Mouse (Mus musculus) testis, postnatal 14 days (tissue): ENCODE data around the gene Ryr1.

Source experiments
- DNase-seq: peaks from one replicate; pipeline ENCODE4 v3.0.0; 2021; ENCODE audit warnings: low spot score

Gene Ryr1

GRCm38 (mm10) chr7:29124970-29125369 is at the start of gene Ryr1:
Ryr1 (minus strand) TSS chr7:29125179.
- DNase-seq, result peak; percentile 53

- DNase-seq, result no peak
Measured at GRCm38 (mm10) chr7:29172390-29173016, 47.5 kb upstream of the Ryr1 start.

- DNase-seq, result no peak
Measured at GRCm38 (mm10) chr7:29171562-29172097, 46.7 kb upstream of the Ryr1 start.

GRCm38 (mm10) chr7:29170755-29171561 is 46.0 kb upstream of the Ryr1 start:
- no peak for DNase-seq

GRCm38 (mm10) chr7:29170066-29170754 is 45.2 kb upstream of the Ryr1 start, which contains the start of the genes Ggn and Spred3:
Ggn (plus strand) TSS chr7:29170210.
Spred3 (minus strand) TSS chr7:29170411.
- DNase-seq, result peak; percentile 71

- DNase-seq, result peak; percentile 83
Measured at GRCm38 (mm10) chr7:29169231-29170065, 44.5 kb upstream of the Ryr1 start.

GRCm38 (mm10) chr7:29168791-29169230 is 43.8 kb upstream of the Ryr1 start:
- peak; percentile 44 for DNase-seq

- DNase-seq, result no peak
Measured at GRCm38 (mm10) chr7:29168121-29168695, 43.2 kb upstream of the Ryr1 start.

- no peak for DNase-seq
Measured at GRCm38 (mm10) chr7:29167656-29168055, 42.7 kb upstream of the Ryr1 start.

- DNase-seq, result no peak
Measured at GRCm38 (mm10) chr7:29162750-29163525, 38.0 kb upstream of the Ryr1 start.

GRCm38 (mm10) chr7:29162294-29162693 is 37.3 kb upstream of the Ryr1 start:
- DNase-seq, result no peak

GRCm38 (mm10) chr7:29158264-29158663 is 33.3 kb upstream of the Ryr1 start:
- DNase-seq, result no peak

- peak; percentile 84 for DNase-seq
Measured at GRCm38 (mm10) chr7:29155838-29156782, 31.1 kb upstream of the Ryr1 start, which contains the start of gene Fam98c. Fam98c (minus strand) TSS chr7:29156234.

- DNase-seq, result peak; percentile 83
Measured at GRCm38 (mm10) chr7:29155196-29155837, 30.3 kb upstream of the Ryr1 start.

GRCm38 (mm10) chr7:29154018-29154720 is 29.2 kb upstream of the Ryr1 start:
- DNase-seq, result no peak

- DNase-seq, result no peak
Measured at GRCm38 (mm10) chr7:29151486-29151885, 26.5 kb upstream of the Ryr1 start.

GRCm38 (mm10) chr7:29148771-29149170 is 23.8 kb upstream of the Ryr1 start:
- no peak for DNase-seq
